Mouse (Mus musculus): ENCODE results near the gene Olfm1. TPM values are rescaled to one million over a fixed set of nuclear protein-coding genes. Genes with fewer than 3 reads are reported as not detected.

Gene Olfm1
- 10 to 100 TPM; 49.8 to 51.0 TPM for total RNA-seq (2023)

GRCm38 (mm10) chr2:28192821-28193689 lies at the start of gene Olfm1:
Gene Olfm1 (plus strand): TSS chr2:28192992.

Other genes starting within 250 kb of the Olfm1 start
- under 1 TPM in 1 of 2 experiments, not detected in 1; 0.58 TPM for gene Fcnb, start 108.1 kb upstream of the Olfm1 start, total RNA-seq (2023)